Mouse (Mus musculus) layer of hippocampus, adult 9-11 months (tissue): ENCODE measurements around the gene Plbd2.
"Not testable (repeated sequence)": the region's sequence is repeated elsewhere in the genome, so short reads cannot be mapped to it uniquely, and the experiment has no call there.

Experiments used
- DNase-seq: peaks from one replicate; pipeline ENCODE4 v3.0.0; 2022

Plbd2 gene

GRCm38 (mm10) chr5:120510982-120511642 is 7.7 kb upstream of the Plbd2 start, which contains the start of gene Slc8b1:
Gene Slc8b1 (plus strand): TSS chr5:120511168.
- DNase-seq = peak; percentile 93

GRCm38 (mm10) chr5:120507311-120507710 is 3.9 kb upstream of the Plbd2 start:
- no peak for DNase-seq

- DNase-seq = no peak
These were observed 3.1 kb upstream of the Plbd2 start for GRCm38 (mm10) chr5:120506490-120506889.

- no peak for DNase-seq
These were observed 2.4 kb upstream of the Plbd2 start for GRCm38 (mm10) chr5:120505781-120506180.

- DNase-seq = peak; percentile 62
These were observed 1.9 kb upstream of the Plbd2 start for GRCm38 (mm10) chr5:120505368-120505767.

GRCm38 (mm10) chr5:120502675-120503143 is 716 bp downstream of the Plbd2 start:
- no peak for DNase-seq

- peak; percentile 70 for DNase-seq
These were observed 1.2 kb downstream of the Plbd2 start for GRCm38 (mm10) chr5:120502147-120502621.

GRCm38 (mm10) chr5:120500609-120501008 is 2.8 kb downstream of the Plbd2 start:
- not testable (repeated sequence) for DNase-seq

GRCm38 (mm10) chr5:120499202-120499601 is 4.2 kb downstream of the Plbd2 start:
- DNase-seq = no peak

GRCm38 (mm10) chr5:120497071-120497470 is 6.4 kb downstream of the Plbd2 start:
- DNase-seq = no peak

GRCm38 (mm10) chr5:120495703-120496226 is 7.7 kb downstream of the Plbd2 start:
- DNase-seq = no peak

- no peak for DNase-seq
These were observed 8.2 kb downstream of the Plbd2 start for GRCm38 (mm10) chr5:120495064-120495702.

GRCm38 (mm10) chr5:120493873-120494395 is 9.5 kb downstream of the Plbd2 start:
- no peak for DNase-seq

- DNase-seq = peak; percentile 62
These were observed 10.0 kb downstream of the Plbd2 start for GRCm38 (mm10) chr5:120493440-120493839.

GRCm38 (mm10) chr5:120492437-120492836 is 11.0 kb downstream of the Plbd2 start:
- DNase-seq = no peak

GRCm38 (mm10) chr5:120490679-120491192 is 12.7 kb downstream of the Plbd2 start:
- DNase-seq = no peak

GRCm38 (mm10) chr5:120487844-120488243 is 15.6 kb downstream of the Plbd2 start:
- no peak for DNase-seq

- no peak for DNase-seq
These were observed 20.0 kb downstream of the Plbd2 start for GRCm38 (mm10) chr5:120483399-120483798.

GRCm38 (mm10) chr5:120481205-120481604 is 22.2 kb downstream of the Plbd2 start:
- no peak for DNase-seq

GRCm38 (mm10) chr5:120479538-120479937 is 23.9 kb downstream of the Plbd2 start:
- no peak for DNase-seq

GRCm38 (mm10) chr5:120477993-120478392 is 25.4 kb downstream of the Plbd2 start:
- no peak for DNase-seq

GRCm38 (mm10) chr5:120476296-120476695 is 27.1 kb downstream of the Plbd2 start, which contains the start of gene Sds:
Gene Sds (plus strand): TSS chr5:120476526.
- DNase-seq = no peak

- no peak for DNase-seq
These were observed 27.6 kb downstream of the Plbd2 start for GRCm38 (mm10) chr5:120475861-120476260.
